Mouse (Mus musculus): ENCODE measurements at regions not wholly inside any gene's neighbourhood (a gene's known extent, or its start where the extent isn't known, plus 50 kb on each side); places are given as distances from the start of the nearest gene placed in this dataset.

GRCm38 (mm10) chr6:24037919-24038318 lies 68.1 kb upstream of the Tas2r118 start:
- TF ChIP-seq EP300 (optimal IDR thresholded peaks at IDR 0.05) (no peak), CTCF (IDR thresholded peaks at IDR 0.05; ENCODE audit: low read depth) (peak; percentile 50)

Data from stomach, postnatal 0 days (tissue).